Mouse (Mus musculus) ES-E14 (cell line): ENCODE measurements around the gene Tsc22d1. TPM values are rescaled to one million over a fixed set of nuclear protein-coding genes. Genes with fewer than 3 reads are reported as not detected.

Source experiments
- DNase-seq: peaks from one replicate; pipeline ENCODE4 v3.0.0-alpha.2; 2013; ENCODE audit warnings: low read depth, low spot score
- H3K27ac ChIP-seq: 2 replicates; pipeline ENCODE4 v1.5.1; 2012; ENCODE audit warnings: low read depth, mild to moderate bottlenecking, low read length, moderate library complexity, mixed read lengths; ENCODE audit not compliant: poor library complexity, insufficient read depth, severe bottlenecking
- H3K36me3 ChIP-seq: 2 replicates; pipeline ENCODE4 v1.6.1; 2012; ENCODE audit warnings: mild to moderate bottlenecking, low read length, moderate library complexity, mixed read lengths; ENCODE audit not compliant: control insufficient read depth, poor library complexity, insufficient read depth, severe bottlenecking
- H3K4me1 ChIP-seq, 2 experiments: fragments of 150-350 bp in 1 of 2; sonication (generic) in 1 of 2; 2 replicates each; pipeline ENCODE4 v1.6.1; 2012; ENCODE audit warnings: low read length in 2 of 2, mild to moderate bottlenecking in 1 of 2, mixed read lengths in 1 of 2; ENCODE audit not compliant: control insufficient read depth in 2 of 2, insufficient read depth in 2 of 2, poor library complexity in 1 of 2
- H3K4me3 ChIP-seq, 2 experiments: fragments of 150-350 bp in 1 of 2; sonication (generic) in 1 of 2; 2 replicates each; pipeline ENCODE4 v1.5.1; 2012; ENCODE audit warnings: low read length in 2 of 2, low read depth in 1 of 2, mild to moderate bottlenecking in 1 of 2, mixed read lengths in 1 of 2; ENCODE audit not compliant: insufficient read depth in 1 of 2, poor library complexity in 1 of 2, severe bottlenecking in 1 of 2
- H3K9ac ChIP-seq: 2 replicates; pipeline ENCODE4 v1.6.1; 2012; ENCODE audit warnings: low read depth, mild to moderate bottlenecking, low read length, mixed read lengths; ENCODE audit not compliant: poor library complexity, insufficient read depth, severe bottlenecking
- H3K9me3 ChIP-seq: fragments of 150-350 bp; sonication (generic); 2 replicates; pipeline ENCODE4 v1.6.1; 2012; ENCODE audit warnings: low read depth, mild to moderate bottlenecking, low read length; ENCODE audit not compliant: control insufficient read depth, insufficient read depth
- CHD2 ChIP-seq: IDR thresholded peaks from 2 replicates; pipeline ENCODE4 v1.6.1; 2014; ENCODE audit warnings: mild to moderate bottlenecking, low read depth, low read length, inconsistent platforms
- HCFC1 ChIP-seq: IDR thresholded peaks from 2 replicates; pipeline ENCODE4 v1.6.1; 2012; ENCODE audit warnings: low read length, inconsistent platforms, borderline replicate concordance; ENCODE audit not compliant: insufficient read depth
- MAFK ChIP-seq: IDR thresholded peaks from 2 replicates; pipeline ENCODE4 v1.6.1; 2014; ENCODE audit warnings: mild to moderate bottlenecking, low read depth, low read length, inconsistent platforms; ENCODE audit not compliant: insufficient read depth
- ZC3H11A ChIP-seq: IDR thresholded peaks from 2 replicates; pipeline ENCODE4 v1.6.1; 2012; ENCODE audit warnings: low read depth, mild to moderate bottlenecking, inconsistent platforms, low read length, borderline replicate concordance
- ZNF384 ChIP-seq: IDR thresholded peaks from 2 replicates; pipeline ENCODE4 v1.6.1; 2012; ENCODE audit warnings: low read depth, low read length, inconsistent platforms
- in situ Hi-C, 2 experiments: fragments of 600-800 bp; cut with MboI; formaldehyde crosslinking; loops; one replicate each; pipeline ENCODE4 v1.15.1; 2025; ENCODE audit warnings: low sequenced_read_pairs in 2 of 2, inconsistent platforms in 1 of 2; ENCODE audit not compliant: unreplicated experiment in 2 of 2
- total RNA-seq: library from RNA; depleted of rRNA; stranded (reverse); fragments of 300-350 nt; gene quantifications from 2 replicates; pipeline ENCODE4 v1.2.3, GENCODE M21; 2012

Tsc22d1 gene
- total RNA-seq, 1 experiment = 129 TPM

DNA sequence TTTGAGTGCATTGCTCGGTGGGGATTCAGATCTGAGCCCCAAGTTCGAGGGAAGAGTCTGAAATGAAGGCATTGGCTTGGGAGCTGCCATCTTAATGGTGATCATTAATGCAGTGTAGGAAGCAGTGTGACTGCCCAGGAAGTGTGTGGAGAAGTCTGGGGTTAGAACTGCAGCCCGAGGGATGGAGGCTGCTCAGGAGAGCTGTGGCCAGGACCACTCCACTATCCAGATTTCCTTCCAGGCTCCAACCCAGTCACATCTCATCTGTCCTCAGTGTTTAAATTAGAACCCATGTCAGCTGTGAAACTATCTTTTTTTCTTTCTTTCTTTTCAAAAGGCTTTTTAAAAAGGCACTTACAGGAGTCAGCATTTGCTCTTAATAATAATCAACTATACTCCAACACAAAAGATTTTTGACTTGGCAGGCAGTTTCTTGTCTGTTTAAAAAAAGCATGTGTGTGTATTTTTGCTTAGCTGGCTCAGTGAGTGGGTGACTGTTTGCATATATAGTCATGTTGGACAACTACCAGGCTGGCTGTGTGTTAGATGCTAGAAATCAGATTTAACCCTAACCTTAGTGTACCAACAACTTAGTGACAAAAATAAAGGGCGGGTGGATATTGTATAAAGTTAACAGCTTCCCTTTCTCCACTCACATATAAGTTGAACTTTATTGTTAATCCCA, 48.8 kb downstream of the Tsc22d1 start:
- no peak for TF ChIP-seq CHD2
- TF ChIP-seq HCFC1 = no peak
- no peak for TF ChIP-seq ZC3H11A
- TF ChIP-seq MAFK = no peak
- no peak for TF ChIP-seq ZNF384
- in situ Hi-C loops = loop anchor here (10.0 to 25.0 kb wide), 2 partner anchors 301 to 309 kb away; no protein-coding TSS in a partner anchor

DNA sequence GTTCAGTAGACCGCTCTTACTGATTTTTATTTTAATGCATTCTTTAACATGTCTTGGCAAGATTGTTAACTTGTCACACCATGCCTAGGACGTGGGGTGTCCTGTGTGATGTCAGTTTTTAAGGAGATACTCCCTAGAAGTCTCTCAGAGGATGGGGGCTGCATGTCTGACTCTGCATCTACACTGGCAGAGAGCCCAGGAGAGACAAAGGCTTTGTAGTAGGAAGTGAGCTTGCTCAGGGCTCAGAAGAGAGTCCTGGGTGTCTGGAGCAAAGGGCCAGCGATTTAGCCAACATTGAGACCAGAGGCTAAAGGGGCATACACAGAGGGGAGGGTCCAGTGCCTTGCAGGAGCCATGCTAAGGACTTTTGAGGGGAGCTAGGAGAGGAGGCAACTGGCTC, 50.2 kb downstream of the Tsc22d1 start:
- H3K4me3 ChIP-seq = no peak overlapping the region
- no peak for DNase-seq
- in situ Hi-C loops = loop anchor here (10.0 to 25.0 kb wide), 2 partner anchors 303 to 310 kb away; no protein-coding TSS in a partner anchor
- H3K9ac ChIP-seq = no peak overlapping the region
- no peak overlapping the region for H3K27ac ChIP-seq
- no peaks in the 10 kb centered on the region for H3K9me3 ChIP-seq
- no peak for TF ChIP-seq CHD2
- no peak for TF ChIP-seq ZNF384
- no peak for TF ChIP-seq HCFC1
- peaks cover 0 to 24% of the 10 kb centered on the region in 2 experiments; a peak in 2 of 4 replicates for H3K4me1 ChIP-seq
- H3K36me3 ChIP-seq = no peaks in the 10 kb centered on the region

More for the DNA sequence above, 48.8 kb downstream of the Tsc22d1 start:
- H3K4me3 ChIP-seq = no peak overlapping the region
- H3K4me1 ChIP-seq = peaks cover 0 to 22% of the 10 kb centered on the region in 2 experiments; a peak in 2 of 4 replicates
- no peak overlapping the region for H3K27ac ChIP-seq
- no peak for DNase-seq
- H3K9me3 ChIP-seq = no peaks in the 10 kb centered on the region
- H3K9ac ChIP-seq = no peak overlapping the region
- H3K36me3 ChIP-seq = no peaks in the 10 kb centered on the region

DNA sequence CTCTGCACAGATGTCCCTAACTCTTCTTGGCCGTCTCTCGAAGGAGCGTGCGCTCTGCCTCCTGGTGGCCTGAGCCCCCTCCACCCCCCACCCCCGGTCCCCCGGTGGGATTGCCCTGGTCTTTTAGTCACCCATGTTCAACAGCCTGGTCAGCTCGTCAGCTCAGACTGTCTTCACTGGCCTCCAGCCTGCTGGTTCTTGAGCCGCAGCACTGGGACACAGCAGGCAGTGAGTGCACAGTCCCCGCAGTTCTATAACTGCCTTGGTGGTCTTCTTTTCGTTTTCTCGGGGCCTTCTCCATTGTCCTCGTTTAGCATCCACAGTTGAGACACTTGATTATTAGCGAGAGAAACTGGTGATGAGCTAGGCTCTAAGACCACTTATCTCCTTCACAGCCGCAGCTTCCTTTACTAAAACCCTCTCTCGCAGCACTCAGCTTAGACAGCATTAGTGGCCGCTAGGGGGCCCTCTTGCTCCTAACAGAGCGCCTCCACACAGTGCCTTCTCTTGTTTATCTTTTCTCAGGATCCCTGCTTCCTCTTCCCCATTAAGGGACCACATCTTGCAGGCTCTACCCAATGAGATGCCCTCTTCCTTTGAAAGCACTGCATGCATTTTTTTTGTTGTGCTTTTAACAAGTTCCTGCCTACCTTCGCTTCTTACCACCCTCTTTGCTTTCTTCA, 52.0 kb downstream of the Tsc22d1 start:
- TF ChIP-seq HCFC1 (no peak), ZC3H11A (no peak), CHD2 (no peak), ZNF384 (no peak)
- in situ Hi-C loops = loop anchor here (10.0 to 25.0 kb wide), 2 partner anchors 304 to 312 kb away; no protein-coding TSS in a partner anchor
- H3K9me3 ChIP-seq = no peaks in the 10 kb centered on the region
- peaks cover 0 to 16% of the 10 kb centered on the region in 2 experiments; a peak in 2 of 4 replicates for H3K4me1 ChIP-seq
- H3K27ac ChIP-seq = no peak overlapping the region
- H3K4me3 ChIP-seq = peak overlapping the region; percentile 1 to 22; a peak in 2 of 4 replicates
- H3K36me3 ChIP-seq = no peaks in the 10 kb centered on the region
- peak; percentile 87 for DNase-seq
- 0 out of 2 replicates have a peak overlapping the region, but pooled peaks have one; percentile 29 for H3K9ac ChIP-seq

DNA sequence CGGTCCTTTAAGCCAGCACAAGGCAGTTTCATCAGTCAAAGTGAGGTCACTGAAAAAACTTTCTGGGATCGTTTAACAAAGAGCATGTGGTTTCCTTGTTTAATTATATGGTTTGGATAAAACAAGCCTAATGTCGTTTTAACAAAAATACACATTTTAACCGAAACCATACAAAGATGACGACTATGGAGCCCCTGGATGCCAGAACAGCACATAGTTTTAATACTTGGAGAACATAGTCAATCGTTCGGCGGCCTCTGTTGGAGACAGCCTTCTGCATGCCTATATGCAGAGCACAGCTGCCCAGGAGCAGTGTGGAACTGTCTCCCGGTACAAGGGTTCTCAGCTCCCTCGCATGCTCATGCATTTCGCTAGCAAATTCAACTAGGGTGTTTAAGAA, 53.2 kb downstream of the Tsc22d1 start:
- TF ChIP-seq CHD2 (no peak), MAFK (no peak), HCFC1 (no peak), ZNF384 (no peak), ZC3H11A (no peak)
- H3K9me3 ChIP-seq = no peaks in the 10 kb centered on the region
- H3K4me1 ChIP-seq = peaks cover 0 to 15% of the 10 kb centered on the region in 2 experiments; a peak in 2 of 4 replicates
- H3K27ac ChIP-seq = no peak overlapping the region
- in situ Hi-C loops = loop anchor here (10.0 to 25.0 kb wide), 2 partner anchors 306 to 313 kb away; no protein-coding TSS in a partner anchor
- no peaks in the 10 kb centered on the region for H3K36me3 ChIP-seq
- H3K4me3 ChIP-seq = no peak overlapping the region
- no peak for DNase-seq
- H3K9ac ChIP-seq = no peak overlapping the region
